Mouse (Mus musculus): Measurements from ENCODE around the gene Zfp560.
"Not testable (repeated sequence)": the region's sequence is repeated elsewhere in the genome, so short reads cannot be mapped to it uniquely, and the experiment has no call there.

DNA sequence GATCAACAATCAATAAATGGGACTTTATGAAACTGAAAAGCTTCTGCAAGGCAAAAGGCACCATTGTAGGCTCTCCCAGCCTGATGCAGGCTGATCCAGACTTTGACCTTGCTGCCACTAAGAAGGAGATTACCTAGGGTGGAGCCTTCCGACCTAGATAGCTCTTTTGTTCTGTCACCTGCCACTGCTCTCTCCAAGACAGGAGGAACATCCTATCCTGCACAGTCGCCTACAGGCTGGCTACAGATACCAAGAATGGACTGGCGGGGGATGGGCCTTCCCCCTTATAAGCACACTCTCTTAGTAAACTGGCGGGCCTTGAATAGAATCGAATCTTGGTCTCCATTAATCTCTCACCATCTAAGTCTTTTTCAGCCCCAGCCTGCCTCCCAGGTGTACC lies 89.4 kb downstream of the Zfp560 start:
- not testable (repeated sequence) for TF ChIP-seq POLR2A (IDR thresholded peaks at IDR 0.05; ENCODE audit: control insufficient read depth, extremely low read depth, insufficient read depth, low read length, poor library complexity); CTCF (IDR thresholded peaks at IDR 0.05; ENCODE audit: borderline replicate concordance, control insufficient read depth, extremely low read depth, insufficient read depth, low read length, poor library complexity)
